Mouse (Mus musculus) heart, embryonic 11.5 days (tissue): ENCODE results near the gene Mapkapk3. TPM values are rescaled to one million over a fixed set of nuclear protein-coding genes. Genes with fewer than 3 reads are reported as not detected.

Source experiments
- ATAC-seq: fragments of 200-750 bp; cut with Nextera tagmentation; replicated peaks from 2 replicates; pipeline ENCODE4 v1.8.0; 2017; ENCODE audit warnings: moderate library complexity; ENCODE audit not compliant: insufficient number of reproducible peaks, low FRiP score, low TSS enrichment
- H3K27ac ChIP-seq: fragments of 300-500 bp; sonication (generic); 2 replicates; pipeline ENCODE4 v1.5.1; 2014; ENCODE audit warnings: mild to moderate bottlenecking, low read depth, low read length
- H3K27me3 ChIP-seq: fragments of 300-500 bp; sonication (generic); 2 replicates; pipeline ENCODE4 v1.6.1; 2014; ENCODE audit warnings: mild to moderate bottlenecking, low read length, mixed read lengths; ENCODE audit not compliant: control insufficient read depth, insufficient read depth
- H3K36me3 ChIP-seq: fragments of 300-500 bp; sonication (generic); 2 replicates; pipeline ENCODE4 v1.6.1; 2014; ENCODE audit warnings: mild to moderate bottlenecking, low read length, moderate library complexity, mixed read lengths; ENCODE audit not compliant: control insufficient read depth, insufficient read depth
- H3K4me1 ChIP-seq: fragments of 300-500 bp; sonication (generic); 2 replicates; pipeline ENCODE4 v1.6.1; 2014; ENCODE audit warnings: low read length; ENCODE audit not compliant: control insufficient read depth, insufficient read depth
- H3K4me2 ChIP-seq: fragments of 300-500 bp; sonication (generic); 2 replicates; pipeline ENCODE4 v1.6.1; 2014; ENCODE audit warnings: mild to moderate bottlenecking, moderate library complexity
- H3K4me3 ChIP-seq: fragments of 300-500 bp; sonication (generic); 2 replicates; pipeline ENCODE4 v1.5.1; 2014; ENCODE audit warnings: low read depth, low read length
- H3K9ac ChIP-seq: fragments of 300-500 bp; sonication (generic); 2 replicates; pipeline ENCODE4 v1.6.1; 2014; ENCODE audit warnings: mild to moderate bottlenecking, low read depth, low read length, moderate library complexity
- H3K9me3 ChIP-seq: fragments of 300-500 bp; sonication (generic); replicated peaks from 2 replicates; pipeline ENCODE4 v1.6.1; 2016; ENCODE audit warnings: low read length; ENCODE audit not compliant: control insufficient read depth
- WGBS: fragments of 180-500 bp; shearing (Covaris S2); extraction: QIAGEN DNeasy Blood & Tissue Kit; methylation state at CpG from one replicate; pipeline ENCODE4 v1.1.7; 2014; ENCODE audit not compliant: insufficient replicate concordance; 5-methylcytosine and 5-hydroxymethylcytosine counted together
- microRNA-seq: library from miRNA; unstranded; fragments of <30 nt; microRNA quantifications from one replicate; pipeline ENCODE4, GENCODE M21; 2016; ENCODE audit warnings: borderline number of aligned reads
- polyA plus RNA-seq: library from polyadenylated mRNA; unstranded; fragments of >200 nt; fragmentation: Nextera tagmentation; extraction: Ambion mirVana; gene quantifications from 2 replicates; pipeline ENCODE4 v1.2.1, GENCODE M21; 2014

Mapkapk3 gene
- polyA plus RNA-seq, 1 experiment from 2014 or later, result 5.8 TPM

DNA sequence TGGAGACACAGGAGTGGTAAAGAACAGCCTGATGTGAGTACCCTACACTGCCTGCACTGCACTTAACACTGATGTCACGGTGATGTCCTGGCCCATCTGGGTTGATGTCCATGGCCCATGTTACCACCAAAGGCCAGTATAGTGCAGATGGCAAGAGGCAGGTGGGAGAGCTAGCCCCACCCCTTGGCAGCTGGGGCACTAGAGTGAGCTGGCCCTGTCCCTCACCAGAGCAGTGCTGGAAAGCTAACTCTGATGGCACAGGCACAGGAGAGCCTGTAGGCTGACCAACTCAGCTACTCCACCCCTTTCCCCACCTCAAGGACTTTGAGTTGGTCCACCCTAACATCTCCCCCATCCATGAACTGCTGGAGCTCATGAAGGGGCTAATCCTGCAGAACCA is 65.1 kb downstream of the Mapkapk3 start:
- Histone ChIP-seq H3K27ac (no peak overlapping the region), H3K9ac (no peak overlapping the region), H3K27me3 (peaks cover 15% of the 10 kb centered on the region), H3K4me3 (no peak overlapping the region), H3K36me3 (no peaks in the 10 kb centered on the region), H3K9me3 (no peaks in the 10 kb centered on the region), H3K4me2 (no peak overlapping the region), H3K4me1 (no peaks in the 10 kb centered on the region)
- no peak for ATAC-seq
- WGBS, result 78% methylated on average over 1 of the region's 1 CpGs

Small RNAs within 50 kb of the gene (microRNA-seq; reads per million reads assigned to microRNA genes)
- not detected for gene Gm22238

Other genes with a start within 250 kb of the Mapkapk3 start
- gene Dock3, start 58.0 kb downstream of the Mapkapk3 start, polyA plus RNA-seq, result 0.34 and 0.56 TPM in 2 replicates
- 7.7 and 8.8 TPM in 2 replicates for gene Cish, start 6.1 kb upstream of the Mapkapk3 start, polyA plus RNA-seq
- gene Hemk1, start 48.5 kb upstream of the Mapkapk3 start, polyA plus RNA-seq, result 10.6 and 12.1 TPM in 2 replicates
- gene 6430571L13Rik, start 50.7 kb upstream of the Mapkapk3 start, polyA plus RNA-seq, result 0.66 and 0.92 TPM in 2 replicates
- gene Cacna2d2, start 109.7 kb upstream of the Mapkapk3 start, polyA plus RNA-seq, result 5.9 and 7.1 TPM in 2 replicates
- 37.0 and 40.6 TPM in 2 replicates for gene Tmem115, start 244.1 kb upstream of the Mapkapk3 start, polyA plus RNA-seq